Mouse (Mus musculus) bone marrow macrophage, adult 2 months (primary cell): ENCODE measurements around the gene Mrnip.

Source experiments
- CTCF ChIP-seq: IDR thresholded peaks from 2 replicates; pipeline ENCODE4 v1.5.1; 2012; ENCODE audit warnings: low read depth, mild to moderate bottlenecking, low read length, moderate library complexity
- POLR2A ChIP-seq: IDR thresholded peaks from 2 replicates; pipeline ENCODE4 v1.6.1; 2012; ENCODE audit warnings: mild to moderate bottlenecking, low read depth, low read length, borderline replicate concordance

- TF ChIP-seq POLR2A (no peak), CTCF (no peak)
These were observed 24.7 kb downstream of the Mrnip start for GRCm38 (mm10) chr11:50198916-50199315.
